Mouse (Mus musculus): ENCODE data around the gene Thada.

DNA sequence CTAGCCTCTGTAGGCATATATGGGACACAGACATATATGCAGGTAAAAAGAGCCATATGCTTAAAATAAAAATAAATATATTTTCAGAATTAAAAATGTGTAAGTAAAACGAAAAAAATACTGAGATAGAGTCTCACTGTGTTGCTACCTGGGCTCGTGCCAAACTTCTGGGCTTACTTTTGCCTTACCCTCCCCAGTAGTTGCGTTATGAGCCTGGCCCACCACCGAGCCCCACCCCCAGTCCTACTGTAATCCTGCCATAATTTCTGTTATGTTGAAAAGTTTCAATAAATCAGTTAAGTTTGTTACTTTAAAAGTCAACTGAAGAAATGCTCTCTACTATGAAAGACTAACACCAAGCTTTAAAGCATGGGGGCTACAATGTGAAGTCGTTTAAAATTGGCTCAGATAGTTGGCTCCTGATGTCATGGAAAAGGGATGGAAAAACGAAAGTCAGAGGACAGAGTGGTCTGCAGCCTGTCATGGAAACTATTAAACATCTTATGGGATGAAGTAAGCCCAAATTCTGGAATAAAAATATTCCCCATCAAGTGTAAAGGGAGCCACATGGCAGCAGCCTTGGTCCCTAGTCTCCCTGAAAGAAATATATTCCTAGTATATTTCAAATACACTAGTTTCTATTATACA lies 17.8 kb upstream of the Thada start:
- no peak for TF ChIP-seq EP300 (IDR thresholded peaks at IDR 0.05; ENCODE audit: low read depth)
- no peak for TF ChIP-seq CTCF (IDR thresholded peaks at IDR 0.05; ENCODE audit: low read depth)
